Mouse (Mus musculus) gastrocnemius, postnatal 36 days (tissue): ENCODE results near the gene Ddit4. TPM values are rescaled to one million over a fixed set of nuclear protein-coding genes. Genes with fewer than 3 reads are reported as not detected.

ENCODE experiments used
- DNase-seq, 2 experiments: peaks; one replicate each; pipeline ENCODE4 v3.0.0; 2022
- intact Hi-C: fragments of 180-260 bp; cut with DNase I; formaldehyde crosslinking; loops from one replicate; pipeline ENCODE4 v1.15.1; 2025
- total RNA-seq, 2 experiments: library from RNA; stranded (reverse); gene quantifications; 2 replicates each; pipeline ENCODE4 v1.2.3; 2021

The Ddit4 gene
- total RNA-seq, 2 experiments from 2014 or later: 18.2 to 39.3 TPM

DNA sequence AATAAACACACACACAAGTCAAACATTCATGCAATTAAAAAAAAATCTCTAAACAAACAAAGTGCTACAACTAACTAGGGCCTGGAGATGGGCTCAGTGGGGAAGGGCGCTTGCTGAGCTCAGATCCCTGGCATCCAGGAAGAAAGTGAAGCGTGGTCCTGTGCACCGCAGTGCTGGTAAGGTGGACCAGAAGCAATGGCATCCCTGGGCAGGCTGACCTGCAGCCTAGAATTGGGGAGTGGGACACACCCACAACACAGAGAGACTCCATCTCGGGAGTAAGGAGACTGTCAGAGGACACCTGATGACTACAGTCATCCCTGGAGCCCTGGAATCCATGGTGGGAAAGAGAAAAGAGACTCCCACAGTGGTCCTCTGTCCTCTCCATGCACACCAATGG is 21.8 kb upstream of the Ddit4 start:
- DNase-seq: no peak
- intact Hi-C loops: loop anchor here (2.0 kb wide), 1 partner anchor 21 kb away; no protein-coding TSS in a partner anchor

- DNase-seq: no peak
- intact Hi-C loops: loop anchor here (2.0 kb wide), 1 partner anchor 20 kb away; no protein-coding TSS in a partner anchor
Observed at GRCm38 (mm10) chr10:59972999-59973398, 21.4 kb upstream of the Ddit4 start.

- intact Hi-C loops: loop anchor here (2.0 kb wide), 1 partner anchor 20 kb away; no protein-coding TSS in a partner anchor
- no peak for DNase-seq
Observed at GRCm38 (mm10) chr10:59972534-59972933, 20.9 kb upstream of the Ddit4 start.

- DNase-seq: no peak
- intact Hi-C loops: loop anchor here (2.0 kb wide), 1 partner anchor 19 kb away; no protein-coding TSS in a partner anchor
Observed at GRCm38 (mm10) chr10:59971813-59972212, 20.2 kb upstream of the Ddit4 start.

DNA sequence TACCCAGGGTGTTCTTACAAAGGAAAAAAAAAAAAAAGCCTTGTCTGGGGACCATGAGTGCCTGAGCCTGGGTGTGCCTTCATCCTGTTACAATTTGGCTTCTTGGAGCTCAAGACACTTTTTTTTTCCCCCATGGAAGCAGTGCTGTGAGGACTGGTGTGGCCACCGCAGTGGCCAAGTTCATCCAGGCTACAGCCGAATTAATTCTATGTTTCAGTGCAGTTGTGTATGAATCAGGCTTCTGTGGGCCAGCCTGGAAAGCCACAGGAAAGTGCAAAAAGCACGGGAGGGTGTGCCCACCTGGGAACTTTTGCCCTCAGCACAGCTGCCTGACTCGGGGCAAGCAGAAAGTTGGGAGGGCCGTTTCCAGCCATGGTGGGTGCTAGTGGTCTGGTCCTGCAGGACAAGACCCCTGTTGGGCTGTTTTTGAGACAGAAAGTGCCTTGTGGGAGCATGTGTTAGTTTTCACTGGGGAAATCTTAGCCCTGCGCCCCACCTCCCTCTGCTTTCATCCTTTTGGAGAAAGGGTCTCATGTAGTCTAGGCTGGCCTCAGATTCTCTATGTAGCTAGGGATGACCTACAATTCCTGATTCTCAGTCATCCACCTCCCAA is 18.9 kb upstream of the Ddit4 start:
- DNase-seq: no peak
- intact Hi-C loops: no loop called here

DNA sequence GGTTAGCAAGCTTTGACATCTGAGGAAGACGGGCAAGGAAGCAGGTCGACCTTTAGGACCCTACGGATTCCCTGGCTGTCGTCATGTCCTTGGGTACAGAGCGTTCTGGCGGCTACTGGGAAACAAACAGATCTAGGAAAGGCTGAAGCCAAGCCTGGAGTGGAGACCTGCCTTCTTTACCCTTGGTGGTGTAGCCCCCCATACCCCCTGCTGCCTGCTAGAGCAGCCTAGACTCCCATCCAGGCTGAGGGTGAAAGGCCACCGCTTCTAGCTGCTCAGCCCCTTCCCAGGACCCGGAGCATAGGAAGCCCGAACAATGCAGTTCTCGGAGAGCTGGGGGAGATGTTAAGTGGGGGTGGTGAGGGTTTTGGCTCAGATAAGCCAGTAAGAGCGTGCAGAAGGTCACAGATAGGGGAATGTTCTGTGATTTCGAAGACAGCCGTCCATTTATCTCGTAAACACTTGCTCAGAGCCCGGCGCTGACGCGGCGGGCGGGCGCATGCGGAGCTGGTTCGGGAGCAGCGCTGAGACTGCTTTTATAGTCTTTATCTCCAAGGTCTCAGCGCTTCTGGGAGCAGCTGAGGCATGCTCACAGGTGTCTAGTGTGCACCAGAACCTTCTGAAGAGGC is 18.3 kb upstream of the Ddit4 start:
- intact Hi-C loops: no loop called here
- peak; percentile 72 to 85 for DNase-seq

GRCm38 (mm10) chr10:59967309-59967942 is 15.8 kb upstream of the Ddit4 start:
- intact Hi-C loops: no loop called here
- no peak for DNase-seq

GRCm38 (mm10) chr10:59966743-59967142 is 15.1 kb upstream of the Ddit4 start:
- DNase-seq: no peak
- intact Hi-C loops: no loop called here

DNA sequence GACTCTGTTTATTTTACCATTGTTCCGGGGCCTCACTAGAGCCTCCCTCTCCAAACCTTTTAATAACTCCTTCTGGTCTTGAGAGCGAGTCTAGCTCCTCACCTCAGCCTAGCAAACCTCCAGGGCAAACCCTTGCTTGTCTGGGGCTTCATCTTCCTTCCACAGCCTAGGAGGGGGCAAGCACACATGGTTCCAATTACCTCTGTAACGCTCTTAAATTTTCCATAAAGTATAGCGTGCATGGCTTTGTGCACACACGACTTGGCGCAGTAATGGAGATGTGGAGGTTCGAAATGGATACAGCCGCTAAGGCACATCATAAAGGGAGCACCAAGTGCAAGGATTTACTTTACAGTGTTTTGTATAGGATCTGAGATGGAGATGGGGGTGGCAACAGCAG is 14.2 kb upstream of the Ddit4 start:
- intact Hi-C loops: no loop called here
- no peak for DNase-seq

DNA sequence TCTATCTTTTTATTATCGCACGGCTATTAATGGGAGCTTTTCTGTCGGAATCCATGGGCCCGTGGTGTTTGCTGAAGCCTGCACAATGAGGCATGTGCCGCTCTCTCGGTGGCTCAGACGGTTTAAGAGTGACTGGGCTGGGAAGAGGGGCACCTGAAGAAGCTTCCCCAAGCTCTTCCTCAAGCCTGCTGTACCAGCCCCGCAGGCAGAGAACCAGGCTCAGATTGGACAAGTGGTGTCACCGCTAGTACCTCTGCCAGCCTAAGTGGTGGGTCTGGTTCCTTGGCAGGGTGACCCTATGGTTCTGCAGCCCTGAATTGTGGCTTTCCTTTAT is 13.7 kb upstream of the Ddit4 start:
- intact Hi-C loops: no loop called here
- DNase-seq: no peak

- intact Hi-C loops: no loop called here
- no peak for DNase-seq
Observed at GRCm38 (mm10) chr10:59964504-59965361, 13.1 kb upstream of the Ddit4 start.

DNA sequence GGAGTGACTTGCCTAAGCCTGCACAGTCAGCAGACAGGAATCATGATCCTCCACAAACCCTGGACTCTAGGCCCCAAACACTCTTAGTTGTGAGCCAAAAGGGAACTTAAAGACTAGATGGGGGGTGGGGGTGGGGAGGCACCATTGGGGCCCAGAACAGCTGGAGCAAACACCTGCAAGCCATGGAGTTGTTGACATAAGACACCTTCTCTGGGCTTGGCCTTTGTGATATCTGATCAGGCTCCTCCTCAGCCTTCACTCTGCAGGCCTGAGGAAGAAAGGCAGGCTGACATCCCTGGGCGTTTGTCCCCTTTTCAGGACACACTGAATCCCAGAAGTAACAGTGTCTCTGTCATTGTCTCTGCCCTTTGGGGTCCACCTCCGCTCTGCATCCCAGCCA is 12.0 kb upstream of the Ddit4 start:
- no peak for DNase-seq
- intact Hi-C loops: no loop called here

DNA sequence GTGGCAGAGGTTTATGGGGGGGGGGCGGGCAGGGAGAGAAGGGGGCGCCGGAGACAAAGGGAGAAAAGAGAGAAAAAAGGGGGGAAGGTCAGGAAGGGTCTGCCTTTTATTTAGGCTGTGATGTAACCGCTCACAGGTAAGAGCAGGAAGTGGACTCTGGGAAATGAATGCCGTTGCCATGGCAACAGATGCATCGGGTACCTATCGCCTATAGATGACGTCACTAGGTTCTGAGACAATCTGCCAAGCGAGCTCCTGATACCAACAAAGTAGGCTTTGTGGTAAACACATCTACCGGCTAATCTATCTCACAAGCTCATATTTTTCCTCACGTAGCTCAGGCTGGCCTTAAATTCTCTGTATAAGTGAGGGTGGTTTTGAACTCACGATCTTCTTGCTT is 7.9 kb upstream of the Ddit4 start:
- no peak for DNase-seq
- intact Hi-C loops: no loop called here

DNA sequence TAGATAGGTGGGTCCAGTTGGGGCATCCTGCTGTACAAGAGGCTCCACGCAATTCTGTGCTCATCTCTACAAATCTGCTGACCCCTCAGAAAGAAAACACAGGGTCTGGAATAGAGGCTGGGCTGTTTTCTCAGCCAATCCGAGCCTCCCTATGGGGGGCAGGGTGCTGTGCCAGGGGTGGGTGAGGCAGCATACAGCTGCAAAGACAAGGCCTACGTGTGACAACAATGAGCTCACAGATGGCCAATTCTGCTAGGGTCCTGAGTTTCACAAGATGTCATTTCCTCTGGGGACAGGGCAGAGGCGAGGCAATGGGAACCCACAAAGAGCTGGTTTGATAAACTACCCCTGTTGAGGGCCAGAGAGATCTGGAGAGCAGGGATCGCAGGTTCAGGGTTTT is 6.8 kb upstream of the Ddit4 start:
- no peak for DNase-seq
- intact Hi-C loops: no loop called here

- peak in 1 of 2 experiments; percentile 60 for DNase-seq
- intact Hi-C loops: no loop called here
Observed at GRCm38 (mm10) chr10:59957171-59958149, 5.8 kb upstream of the Ddit4 start.

DNA sequence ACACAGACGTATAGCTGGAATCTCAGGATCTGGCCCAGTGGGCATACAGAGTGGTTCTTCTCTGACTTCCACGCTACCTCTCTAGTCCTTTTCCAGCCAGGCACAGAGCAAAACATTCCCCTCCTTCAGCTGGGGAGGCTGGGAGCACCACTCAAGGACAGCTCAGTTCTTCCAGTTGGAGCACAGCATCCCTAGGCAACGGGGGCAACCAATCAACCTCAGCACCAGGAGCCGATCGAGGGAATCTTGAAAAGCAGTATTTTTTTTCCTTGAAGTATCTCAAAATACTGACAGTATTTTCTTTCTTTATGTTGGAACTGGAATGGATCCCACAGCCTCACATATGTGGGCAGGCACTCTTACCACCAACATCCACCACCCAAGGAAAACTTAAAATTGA is 5.0 kb upstream of the Ddit4 start:
- intact Hi-C loops: no loop called here
- no peak for DNase-seq

DNA sequence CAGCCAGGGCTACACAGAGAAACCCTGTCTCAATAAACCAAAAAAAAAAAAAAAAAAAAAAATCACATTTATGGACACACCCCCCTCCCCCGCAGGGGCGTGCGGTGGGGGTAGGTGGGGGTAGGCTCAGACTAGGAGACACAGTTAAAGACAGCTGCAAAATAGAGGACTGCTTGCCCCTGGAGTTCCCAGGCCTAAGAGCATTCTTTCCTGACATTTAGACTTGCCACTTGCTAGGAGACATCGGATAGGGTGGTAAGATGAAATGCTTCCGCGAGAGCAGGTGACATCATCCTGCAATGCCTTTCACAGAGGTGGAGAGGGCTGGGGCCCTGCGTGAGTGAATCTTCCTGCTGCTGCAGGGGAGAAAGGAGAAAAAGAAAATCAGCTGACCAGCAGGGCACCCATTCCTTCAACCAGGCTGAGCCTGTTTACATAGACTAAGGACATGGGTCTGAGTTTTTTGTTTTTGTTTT is 2.0 kb upstream of the Ddit4 start:
- no peak for DNase-seq
- intact Hi-C loops: loop anchor here (2.0 to 5.0 kb wide), 2 partner anchors 19 to 36 kb away; no protein-coding TSS in a partner anchor

- intact Hi-C loops: loop anchor here (2.0 to 5.0 kb wide), 2 partner anchors 20 to 36 kb away; no protein-coding TSS in a partner anchor
- no peak for DNase-seq
Observed at GRCm38 (mm10) chr10:59952781-59953563, 1.3 kb upstream of the Ddit4 start.
